Mouse (Mus musculus): ENCODE results near the gene Bcl7c.

GRCm38 (mm10) chr7:127725490-127725889 lies 16.8 kb upstream of the Bcl7c start:
- no peak for TF ChIP-seq ZC3H11A (IDR thresholded peaks at IDR 0.05; ENCODE audit: borderline replicate concordance, low read depth, low read length)
- TF ChIP-seq ZNF384 (IDR thresholded peaks at IDR 0.05; ENCODE audit: low read depth, low read length), result no peak
- no peak for TF ChIP-seq CHD2 (IDR thresholded peaks at IDR 0.05; ENCODE audit: low read depth, low read length)
- TF ChIP-seq MAFK (IDR thresholded peaks at IDR 0.05; ENCODE audit: insufficient read depth, low read depth, low read length), result no peak
